8 mouse cellular contexts compared by ENCODE assay signal in genomic region chr5:124483655-124484396, GRCm38 (mm10). TPM values are rescaled to one million over a fixed set of nuclear protein-coding genes. Genes with fewer than 3 reads are reported as not detected.
DNase-seq lines count a peak whose midpoint lies in the region; ATAC-seq and TF ChIP-seq lines count a peak whose summit lies in the region.

No protein-coding gene starts in this region.

- peak overlapping the region; percentile 72 for H3K4me2 ChIP-seq in lung, postnatal 0 days (replicated peaks; ENCODE audit: low read depth, low read length)
- H3K4me2 ChIP-seq in embryonic facial prominence, embryonic 15.5 days (replicated peaks), result peak overlapping the region; percentile 62
- H3K4me2 ChIP-seq in intestine, embryonic 14.5 days (ENCODE audit: low read length), result peak overlapping the region; percentile 53
- peak overlapping the region; percentile 82 for H3K4me2 ChIP-seq in myocyte (ENCODE audit: low read depth)

- no peaks in the 10 kb centered on the region for H3K36me3 ChIP-seq in lung, postnatal 0 days (ENCODE audit: insufficient read depth, low read length)
- peaks cover 3% of the 10 kb centered on the region; the same call in 1 of the 2 replicates for H3K36me3 ChIP-seq in embryonic facial prominence, embryonic 15.5 days
- no peaks in the 10 kb centered on the region for H3K36me3 ChIP-seq in intestine, embryonic 14.5 days (ENCODE audit: control insufficient read depth, insufficient read depth, low read length)
- H3K36me3 ChIP-seq in myocyte (ENCODE audit: control insufficient read depth, insufficient read depth), result no peaks in the 10 kb centered on the region

- no peaks in the 10 kb centered on the region for H3K9me3 ChIP-seq in lung, postnatal 0 days (ENCODE audit: low read length)
- H3K9me3 ChIP-seq in embryonic facial prominence, embryonic 15.5 days (replicated peaks), result no peaks in the 10 kb centered on the region
- H3K9me3 ChIP-seq in intestine, embryonic 14.5 days (ENCODE audit: control insufficient read depth, low read length), result no peaks in the 10 kb centered on the region

- no peak for TF ChIP-seq EP300 in lung, postnatal 0 days (IDR thresholded peaks at IDR 0.05)

- peak overlapping the region; percentile 63 for H3K9ac ChIP-seq in lung, postnatal 0 days (replicated peaks; ENCODE audit: low read depth)
- peak overlapping the region; percentile 74 for H3K9ac ChIP-seq in embryonic facial prominence, embryonic 15.5 days
- peak overlapping the region; percentile 89 for H3K9ac ChIP-seq in intestine, embryonic 14.5 days (ENCODE audit: low read length)

- peak; percentile 31 for TF ChIP-seq CTCF in lung, postnatal 0 days (IDR thresholded peaks at IDR 0.05)

- H3K4me3 ChIP-seq in lung, postnatal 0 days (ENCODE audit: low read depth, low read length), result peak overlapping the region; percentile 62
- H3K4me3 ChIP-seq in embryonic facial prominence, embryonic 15.5 days (replicated peaks), result peak overlapping the region; percentile 63
- peak overlapping the region; percentile 60 for H3K4me3 ChIP-seq in intestine, embryonic 14.5 days (ENCODE audit: low read depth, low read length)
- H3K4me3 ChIP-seq in myocyte, result peak overlapping the region; percentile 93

- no peak for TF ChIP-seq POLR2A in myocyte (IDR thresholded peaks at IDR 0.05; ENCODE audit: insufficient read length, low read depth)

- 6% methylated on average over 15 of the region's 15 CpGs for WGBS in lung, postnatal 0 days
- 7% methylated on average over 15 of the region's 15 CpGs for WGBS in embryonic facial prominence, embryonic 15.5 days
- WGBS in intestine, embryonic 14.5 days, result 6% methylated on average over 15 of the region's 15 CpGs

- H3K27me3 ChIP-seq in lung, postnatal 0 days (replicated peaks; ENCODE audit: insufficient read depth, low read length), result no peaks in the 10 kb centered on the region
- H3K27me3 ChIP-seq in embryonic facial prominence, embryonic 15.5 days, result no peaks in the 10 kb centered on the region
- no peaks in the 10 kb centered on the region for H3K27me3 ChIP-seq in intestine, embryonic 14.5 days (replicated peaks; ENCODE audit: control insufficient read depth, insufficient read depth, low read length)
- no peaks in the 10 kb centered on the region for H3K27me3 ChIP-seq in myocyte (ENCODE audit: control insufficient read depth, insufficient read depth, insufficient read length)

- H3K79me2 ChIP-seq in myocyte (ENCODE audit: control insufficient read depth, insufficient read depth), result peaks cover 6% of the 10 kb centered on the region

- peak overlapping the region; percentile 31 for H3ac ChIP-seq in myocyte (ENCODE audit: control insufficient read depth, insufficient read length)

- peaks cover 5% of the 10 kb centered on the region; the same call in 1 of the 2 replicates for H3K4me1 ChIP-seq in lung, postnatal 0 days (ENCODE audit: insufficient read depth, low read depth, low read length)
- peaks cover 11% of the 10 kb centered on the region for H3K4me1 ChIP-seq in embryonic facial prominence, embryonic 15.5 days
- H3K4me1 ChIP-seq in intestine, embryonic 14.5 days (replicated peaks; ENCODE audit: control insufficient read depth, insufficient read depth, low read length), result no peaks in the 10 kb centered on the region

- H3K27ac ChIP-seq in lung, postnatal 0 days (ENCODE audit: low read length), result peak overlapping the region; percentile 97
- H3K27ac ChIP-seq in embryonic facial prominence, embryonic 15.5 days (replicated peaks), result peak overlapping the region; percentile 99
- peak overlapping the region; percentile 97 for H3K27ac ChIP-seq in intestine, embryonic 14.5 days (ENCODE audit: low read depth)

- peak; percentile 44; the same call in 1 of the 2 replicates for ATAC-seq in lung, postnatal 0 days
- ATAC-seq in embryonic facial prominence, embryonic 15.5 days (ENCODE audit: insufficient number of reproducible peaks, low FRiP score, low TSS enrichment, low read depth), result peak; percentile 41; the same call in 1 of the 2 replicates
- ATAC-seq in intestine, embryonic 14.5 days (replicated peaks; ENCODE audit: low FRiP score, low TSS enrichment, low read depth), result peak; percentile 47; the same call in 1 of the 2 replicates

- no peak for DNase-seq in lung, postnatal 0 days (ENCODE audit: low spot score)
- no peak for DNase-seq in lung, postnatal 10 days
- no peak for DNase-seq in intestine, embryonic 14.5 days (ENCODE audit: low spot score)
- DNase-seq in retina, embryonic 14.5 days (ENCODE audit: low spot score), result no peak
- DNase-seq in right cerebral cortex, adult 2 months (ENCODE audit: low spot score in 2 of 2), result no peak
- DNase-seq in embryo, embryonic 11 days, result no peak

TF ChIP-seq in myocyte, 11 proteins besides CTCF, POLR2A, EP300 and RAD21:
- peak; percentile 38 for TF ChIP-seq USF1 (IDR thresholded peaks at IDR 0.05; ENCODE audit: low read depth)
- no peak for TF ChIP-seq REST (IDR thresholded peaks at IDR 0.05; ENCODE audit: insufficient read depth, insufficient read length)
TF ChIP-seq in myocyte: peak in this region for 1.

RNA-seq across cellular contexts. Expression of gene Snrnp35, which starts 0.9 kb away (rescaled TPM):
- 11.7 and 12.8 TPM in 2 replicates for polyA plus RNA-seq in lung, postnatal 0 days (2015; fragmentation: Nextera tagmentation; extraction: Ambion mirVana)
- 26.3 and 26.5 TPM in 2 replicates for polyA plus RNA-seq in embryonic facial prominence, embryonic 15.5 days (2015; fragmentation: Nextera tagmentation; extraction: Ambion mirVana)
- polyA plus RNA-seq in intestine, embryonic 14.5 days (2014; fragmentation: Nextera tagmentation; extraction: Ambion mirVana), result 10.7 and 11.2 TPM in 2 replicates
- 18.9 TPM for polyA plus RNA-seq in myocyte (2012; fragmentation: generic; extraction: Trizol)

RNA-seq across cellular contexts. Expression of gene Rilpl2, which starts 5.7 kb away (rescaled TPM):
- polyA plus RNA-seq in lung, postnatal 0 days (2015; fragmentation: Nextera tagmentation; extraction: Ambion mirVana), result 31.5 and 32.7 TPM in 2 replicates
- polyA plus RNA-seq in embryonic facial prominence, embryonic 15.5 days (2015; fragmentation: Nextera tagmentation; extraction: Ambion mirVana), result 38.0 and 40.2 TPM in 2 replicates
- 37.2 and 38.8 TPM in 2 replicates for polyA plus RNA-seq in intestine, embryonic 14.5 days (2014; fragmentation: Nextera tagmentation; extraction: Ambion mirVana)
- polyA plus RNA-seq in myocyte (2012; fragmentation: generic; extraction: Trizol), result 22.3 TPM

RNA-seq across cellular contexts. Expression of gene Kmt5a, which starts 44.1 kb away (rescaled TPM):
- polyA plus RNA-seq in lung, postnatal 0 days (2015; fragmentation: Nextera tagmentation; extraction: Ambion mirVana), result 18.0 and 21.9 TPM in 2 replicates
- 71.2 and 72.0 TPM in 2 replicates for polyA plus RNA-seq in embryonic facial prominence, embryonic 15.5 days (2015; fragmentation: Nextera tagmentation; extraction: Ambion mirVana)
- 52.3 and 57.7 TPM in 2 replicates for polyA plus RNA-seq in intestine, embryonic 14.5 days (2014; fragmentation: Nextera tagmentation; extraction: Ambion mirVana)
- 58.0 TPM for polyA plus RNA-seq in myocyte (2012; fragmentation: generic; extraction: Trizol)

RNA-seq across cellular contexts. Expression of gene Rilpl1, which starts 47.4 kb away (rescaled TPM):
- polyA plus RNA-seq in lung, postnatal 0 days (2015; fragmentation: Nextera tagmentation; extraction: Ambion mirVana), result 24.4 and 26.6 TPM in 2 replicates
- polyA plus RNA-seq in embryonic facial prominence, embryonic 15.5 days (2015; fragmentation: Nextera tagmentation; extraction: Ambion mirVana), result 23.2 and 25.1 TPM in 2 replicates
- polyA plus RNA-seq in intestine, embryonic 14.5 days (2014; fragmentation: Nextera tagmentation; extraction: Ambion mirVana), result 14.9 and 16.6 TPM in 2 replicates
- polyA plus RNA-seq in myocyte (2012; fragmentation: generic; extraction: Trizol), result 43.1 TPM

RNA-seq across cellular contexts. Expression of gene Tmed2, which starts 56.7 kb away (rescaled TPM):
- 478 and 479 TPM in 2 replicates for polyA plus RNA-seq in lung, postnatal 0 days (2015; fragmentation: Nextera tagmentation; extraction: Ambion mirVana)
- polyA plus RNA-seq in embryonic facial prominence, embryonic 15.5 days (2015; fragmentation: Nextera tagmentation; extraction: Ambion mirVana), result 566 and 571 TPM in 2 replicates
- polyA plus RNA-seq in intestine, embryonic 14.5 days (2014; fragmentation: Nextera tagmentation; extraction: Ambion mirVana), result 530 and 550 TPM in 2 replicates
- 131 TPM for polyA plus RNA-seq in myocyte (2012; fragmentation: generic; extraction: Trizol)
